Mouse (Mus musculus): ENCODE measurements around the gene Dip2c. TPM values are rescaled to one million over a fixed set of nuclear protein-coding genes. Genes with fewer than 3 reads are reported as not detected.

Dip2c gene
- polyA plus RNA-seq, 1 experiment from 2014 or later = 2.6 TPM

GRCm38 (mm10) chr13:9355331-9355730 lies 79.0 kb downstream of the Dip2c start:
- 64% methylated on average over 4 of the region's 4 CpGs for WGBS
- TF ChIP-seq CTCF (IDR thresholded peaks at IDR 0.05; ENCODE audit: low read depth) (no peak), EP300 (optimal IDR thresholded peaks at IDR 0.05) (no peak)
- DNase-seq (ENCODE audit: low spot score) (no peak), ATAC-seq (ENCODE audit: low FRiP score, low TSS enrichment) (no peak)
- Histone ChIP-seq H3K27ac (replicated peaks) (no peak overlapping the region), H3K4me2 (replicated peaks; ENCODE audit: low read depth) (no peak overlapping the region), H3K9ac (ENCODE audit: low read length) (no peak overlapping the region), H3K36me3 (ENCODE audit: control insufficient read depth, insufficient read depth, low read length) (no peaks in the 10 kb centered on the region), H3K9me3 (ENCODE audit: control insufficient read depth, low read length) (no peaks in the 10 kb centered on the region), H3K4me3 (ENCODE audit: low read depth, low read length) (no peak overlapping the region), H3K27me3 (ENCODE audit: control insufficient read depth, insufficient read depth, low read length) (no peaks in the 10 kb centered on the region), H3K4me1 (replicated peaks; ENCODE audit: control insufficient read depth, insufficient read depth) (0 out of 2 replicates have a peak, but pooled peaks cover 2% of the 10 kb centered on the region)

GRCm38 (mm10) chr13:9361457-9361856 lies 85.1 kb downstream of the Dip2c start:
- WGBS = 48% methylated on average over 2 of the region's 2 CpGs
- TF ChIP-seq EP300 (optimal IDR thresholded peaks at IDR 0.05) (no peak), CTCF (IDR thresholded peaks at IDR 0.05; ENCODE audit: low read depth) (no peak)
- no peaks in the 10 kb centered on the region for H3K9me3 ChIP-seq (ENCODE audit: control insufficient read depth, low read length)
- no peak overlapping the region for H3K4me3 ChIP-seq (ENCODE audit: low read depth, low read length)
- no peak overlapping the region for H3K4me2 ChIP-seq (replicated peaks; ENCODE audit: low read depth)
- no peaks in the 10 kb centered on the region for H3K4me1 ChIP-seq (replicated peaks; ENCODE audit: control insufficient read depth, insufficient read depth)
- H3K36me3 ChIP-seq (ENCODE audit: control insufficient read depth, insufficient read depth, low read length) = no peaks in the 10 kb centered on the region
- DNase-seq (ENCODE audit: low spot score) (no peak), ATAC-seq (ENCODE audit: low FRiP score, low TSS enrichment) (no peak)
- no peaks in the 10 kb centered on the region for H3K27me3 ChIP-seq (ENCODE audit: control insufficient read depth, insufficient read depth, low read length)
- no peak overlapping the region for H3K27ac ChIP-seq (replicated peaks)
- no peak overlapping the region for H3K9ac ChIP-seq (ENCODE audit: low read length)

DNA sequence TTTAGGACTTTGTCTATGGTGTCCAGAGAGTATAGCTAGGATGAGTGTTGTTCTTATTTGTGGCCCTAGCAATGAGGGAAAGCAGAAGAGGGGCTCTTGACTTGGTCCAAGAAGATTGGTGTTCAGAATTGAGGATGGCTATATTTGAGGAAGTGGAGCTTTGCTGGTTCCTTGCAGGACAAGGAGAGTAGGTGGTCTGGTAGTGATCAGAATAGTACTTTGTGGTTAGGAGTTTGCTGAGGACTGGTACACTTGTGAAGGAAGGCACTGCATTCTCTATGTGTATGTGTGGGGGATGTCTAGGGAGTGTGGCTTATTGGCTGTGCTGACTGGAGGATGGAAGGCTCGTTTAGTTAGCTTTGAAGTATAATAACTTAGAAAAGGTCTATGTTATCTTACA lies 95.1 kb downstream of the Dip2c start:
- no peaks in the 10 kb centered on the region for H3K9me3 ChIP-seq (ENCODE audit: control insufficient read depth, low read length)
- DNase-seq (ENCODE audit: low spot score) (no peak), ATAC-seq (ENCODE audit: low FRiP score, low TSS enrichment) (no peak)
- no peaks in the 10 kb centered on the region for H3K27me3 ChIP-seq (ENCODE audit: control insufficient read depth, insufficient read depth, low read length)
- no peak overlapping the region for H3K9ac ChIP-seq (ENCODE audit: low read length)
- H3K4me2 ChIP-seq (replicated peaks; ENCODE audit: low read depth) = no peak overlapping the region
- TF ChIP-seq EP300 (optimal IDR thresholded peaks at IDR 0.05) = no peak
- TF ChIP-seq CTCF (IDR thresholded peaks at IDR 0.05; ENCODE audit: low read depth) = no peak
- no peak overlapping the region for H3K27ac ChIP-seq (replicated peaks)
- WGBS = 34% methylated on average over 1 of the region's 1 CpGs
- no peaks in the 10 kb centered on the region for H3K4me1 ChIP-seq (replicated peaks; ENCODE audit: control insufficient read depth, insufficient read depth)
- H3K36me3 ChIP-seq (ENCODE audit: control insufficient read depth, insufficient read depth, low read length) = no peaks in the 10 kb centered on the region
- no peak overlapping the region for H3K4me3 ChIP-seq (ENCODE audit: low read depth, low read length)

GRCm38 (mm10) chr13:9377130-9377529 lies 100.8 kb downstream of the Dip2c start:
- H3K27me3 ChIP-seq (ENCODE audit: control insufficient read depth, insufficient read depth, low read length) = no peaks in the 10 kb centered on the region
- no peak for DNase-seq (ENCODE audit: low spot score)
- no peak overlapping the region for H3K27ac ChIP-seq (replicated peaks)
- no peaks in the 10 kb centered on the region for H3K4me1 ChIP-seq (replicated peaks; ENCODE audit: control insufficient read depth, insufficient read depth)
- H3K4me2 ChIP-seq (replicated peaks; ENCODE audit: low read depth) = no peak overlapping the region
- H3K4me3 ChIP-seq (ENCODE audit: low read depth, low read length) = no peak overlapping the region
- H3K36me3 ChIP-seq (ENCODE audit: control insufficient read depth, insufficient read depth, low read length) = no peaks in the 10 kb centered on the region
- no peak for TF ChIP-seq CTCF (IDR thresholded peaks at IDR 0.05; ENCODE audit: low read depth)
- TF ChIP-seq EP300 (optimal IDR thresholded peaks at IDR 0.05) = no peak
- WGBS = 63% methylated on average over 2 of the region's 2 CpGs
- no peak for ATAC-seq (ENCODE audit: low FRiP score, low TSS enrichment)
- no peaks in the 10 kb centered on the region for H3K9me3 ChIP-seq (ENCODE audit: control insufficient read depth, low read length)
- H3K9ac ChIP-seq (ENCODE audit: low read length) = no peak overlapping the region

- Histone ChIP-seq H3K4me3 (ENCODE audit: low read depth, low read length) (no peak overlapping the region), H3K9me3 (ENCODE audit: control insufficient read depth, low read length) (no peaks in the 10 kb centered on the region), H3K4me1 (replicated peaks; ENCODE audit: control insufficient read depth, insufficient read depth) (no peaks in the 10 kb centered on the region), H3K36me3 (ENCODE audit: control insufficient read depth, insufficient read depth, low read length) (no peaks in the 10 kb centered on the region), H3K9ac (ENCODE audit: low read length) (no peak overlapping the region), H3K4me2 (replicated peaks; ENCODE audit: low read depth) (no peak overlapping the region), H3K27me3 (ENCODE audit: control insufficient read depth, insufficient read depth, low read length) (no peaks in the 10 kb centered on the region), H3K27ac (replicated peaks) (no peak overlapping the region)
- DNase-seq (ENCODE audit: low spot score) (no peak), ATAC-seq (ENCODE audit: low FRiP score, low TSS enrichment) (no peak)
- TF ChIP-seq CTCF (IDR thresholded peaks at IDR 0.05; ENCODE audit: low read depth) (no peak), EP300 (optimal IDR thresholded peaks at IDR 0.05) (no peak)
- WGBS = 74% methylated on average over 5 of the region's 5 CpGs
Measured at GRCm38 (mm10) chr13:9380740-9381410, 104.5 kb downstream of the Dip2c start.

GRCm38 (mm10) chr13:9388017-9388416 lies 111.7 kb downstream of the Dip2c start:
- Histone ChIP-seq H3K9me3 (ENCODE audit: control insufficient read depth, low read length) (0 out of 2 replicates have a peak, but pooled peaks cover 2% of the 10 kb centered on the region), H3K9ac (ENCODE audit: low read length) (no peak overlapping the region), H3K27me3 (ENCODE audit: control insufficient read depth, insufficient read depth, low read length) (no peaks in the 10 kb centered on the region), H3K4me3 (ENCODE audit: low read depth, low read length) (no peak overlapping the region), H3K36me3 (ENCODE audit: control insufficient read depth, insufficient read depth, low read length) (no peaks in the 10 kb centered on the region), H3K27ac (replicated peaks) (no peak overlapping the region), H3K4me1 (replicated peaks; ENCODE audit: control insufficient read depth, insufficient read depth) (no peaks in the 10 kb centered on the region), H3K4me2 (replicated peaks; ENCODE audit: low read depth) (no peak overlapping the region)
- no peak for ATAC-seq (ENCODE audit: low FRiP score, low TSS enrichment)
- TF ChIP-seq CTCF (IDR thresholded peaks at IDR 0.05; ENCODE audit: low read depth) (no peak), EP300 (optimal IDR thresholded peaks at IDR 0.05) (no peak)
- DNase-seq (ENCODE audit: low spot score) = no peak
- WGBS = 83% methylated on average over 2 of the region's 2 CpGs
